Mouse (Mus musculus): Measurements from ENCODE around the gene Ambra1.
A peak's percentile ranks its signal among the peaks of the same experiment; 100 is the strongest.

The Ambra1 gene

DNA sequence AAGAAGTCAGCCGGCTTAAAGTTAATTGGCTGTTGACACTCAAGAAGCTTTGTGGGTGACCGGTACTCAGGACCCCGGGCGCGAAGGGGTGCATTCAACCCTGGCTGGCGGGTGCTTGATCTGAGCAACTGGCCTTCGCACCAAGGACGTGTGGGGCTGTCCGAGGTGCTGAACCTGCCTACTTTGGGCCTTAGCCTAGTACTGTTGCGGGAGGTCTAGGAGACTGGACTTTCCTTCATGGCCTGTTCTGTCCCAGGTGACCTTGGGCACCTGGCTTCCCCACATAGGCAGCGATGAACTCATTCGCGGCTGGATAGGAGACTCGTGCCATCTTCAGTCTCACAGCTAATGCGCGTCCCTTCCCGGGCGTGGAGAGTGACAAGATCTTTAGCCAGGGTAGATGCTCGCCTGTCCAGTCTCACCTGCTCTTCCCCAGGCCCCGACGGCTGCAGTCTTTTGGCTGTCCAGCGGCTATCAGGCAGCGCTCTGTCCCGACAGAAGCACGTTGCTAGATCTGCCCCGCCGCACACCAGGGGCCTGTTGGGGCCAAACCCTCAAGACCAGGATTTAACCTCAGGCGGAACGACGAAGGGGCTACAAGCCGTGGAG, 191.4 kb downstream of the Ambra1 start:
- DNase-seq (ENCODE audit: low spot score), result peak; percentile 45

DNA sequence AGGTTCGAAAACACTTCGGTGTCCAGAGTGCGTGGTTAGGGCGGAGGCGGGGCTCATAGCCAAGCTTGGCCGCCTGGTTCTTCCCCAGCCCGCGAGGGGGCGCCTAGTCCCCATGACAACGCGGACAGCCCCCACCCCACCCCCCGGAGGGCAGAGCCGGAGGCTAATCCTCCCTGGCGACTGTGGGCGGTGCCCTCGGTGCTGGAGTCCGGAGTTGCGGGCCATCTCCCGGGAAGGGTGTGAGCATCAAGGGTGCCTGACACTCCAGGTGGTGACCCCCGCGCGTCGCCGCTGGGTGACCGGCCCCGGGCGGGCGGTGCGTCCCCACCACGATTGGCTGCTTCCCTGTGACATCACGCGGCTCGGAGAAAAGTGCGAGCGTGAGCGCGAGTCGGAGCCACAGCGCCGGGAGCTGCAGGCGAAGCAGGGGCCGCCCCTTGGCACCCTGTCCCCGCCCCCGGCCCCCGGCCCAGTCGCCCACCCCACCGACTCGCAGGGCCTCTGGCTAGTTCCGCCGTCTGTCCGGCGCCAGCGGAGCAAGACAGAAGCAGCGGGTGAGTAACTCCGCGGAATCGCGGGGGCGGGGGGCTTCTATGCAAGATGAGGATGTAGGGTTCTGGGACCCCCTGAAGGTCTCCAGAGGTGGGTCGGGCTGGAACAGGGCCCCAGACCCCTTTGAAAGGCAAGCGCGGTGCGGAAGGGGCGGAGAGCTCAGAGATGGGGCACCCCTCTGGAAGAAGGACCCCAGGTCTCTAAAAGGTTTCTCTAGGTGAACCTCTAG, 192.0 kb downstream of the Ambra1 start:
- no peak for DNase-seq (ENCODE audit: low spot score)

DNA sequence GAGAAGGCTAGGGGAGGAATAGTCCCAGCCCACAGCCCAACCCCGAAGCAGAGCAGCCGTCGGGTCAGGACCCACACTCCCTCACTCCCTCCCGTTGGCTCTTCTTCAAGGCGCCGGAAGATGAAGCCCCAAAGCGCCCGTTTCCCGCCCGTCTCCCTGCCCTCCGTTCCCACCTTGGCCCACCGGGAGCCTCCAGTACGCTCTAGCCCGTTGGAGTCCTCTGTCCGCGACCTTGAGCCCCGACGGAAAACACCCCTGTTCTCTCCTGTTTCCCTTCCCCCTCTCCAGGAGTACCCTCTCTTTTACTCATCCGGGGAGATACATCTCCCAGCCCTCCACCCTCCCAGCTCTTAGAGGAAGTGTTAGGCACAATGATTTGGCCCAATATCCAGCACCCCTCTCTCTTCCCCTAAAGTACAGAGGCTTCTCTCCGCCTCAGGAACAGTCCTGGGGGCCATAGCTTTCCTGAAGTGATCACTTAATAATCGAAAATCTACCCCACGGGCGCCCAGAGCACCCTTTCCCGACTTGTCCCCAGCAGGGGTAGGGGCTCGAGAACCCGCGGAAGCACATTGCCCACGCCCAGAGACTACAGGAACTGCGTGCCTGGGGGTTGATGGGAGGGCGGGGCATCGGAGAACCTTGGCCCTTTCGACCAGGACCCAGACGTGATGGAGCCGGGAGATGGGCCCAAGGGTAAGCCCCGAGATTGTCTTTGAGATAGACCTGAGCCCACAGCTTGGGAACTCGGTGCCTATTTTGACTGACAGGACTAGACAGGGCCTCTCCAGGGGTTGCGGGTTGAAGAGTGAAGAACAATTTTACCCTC, 192.9 kb downstream of the Ambra1 start:
- no peak for DNase-seq (ENCODE audit: low spot score)

DNA sequence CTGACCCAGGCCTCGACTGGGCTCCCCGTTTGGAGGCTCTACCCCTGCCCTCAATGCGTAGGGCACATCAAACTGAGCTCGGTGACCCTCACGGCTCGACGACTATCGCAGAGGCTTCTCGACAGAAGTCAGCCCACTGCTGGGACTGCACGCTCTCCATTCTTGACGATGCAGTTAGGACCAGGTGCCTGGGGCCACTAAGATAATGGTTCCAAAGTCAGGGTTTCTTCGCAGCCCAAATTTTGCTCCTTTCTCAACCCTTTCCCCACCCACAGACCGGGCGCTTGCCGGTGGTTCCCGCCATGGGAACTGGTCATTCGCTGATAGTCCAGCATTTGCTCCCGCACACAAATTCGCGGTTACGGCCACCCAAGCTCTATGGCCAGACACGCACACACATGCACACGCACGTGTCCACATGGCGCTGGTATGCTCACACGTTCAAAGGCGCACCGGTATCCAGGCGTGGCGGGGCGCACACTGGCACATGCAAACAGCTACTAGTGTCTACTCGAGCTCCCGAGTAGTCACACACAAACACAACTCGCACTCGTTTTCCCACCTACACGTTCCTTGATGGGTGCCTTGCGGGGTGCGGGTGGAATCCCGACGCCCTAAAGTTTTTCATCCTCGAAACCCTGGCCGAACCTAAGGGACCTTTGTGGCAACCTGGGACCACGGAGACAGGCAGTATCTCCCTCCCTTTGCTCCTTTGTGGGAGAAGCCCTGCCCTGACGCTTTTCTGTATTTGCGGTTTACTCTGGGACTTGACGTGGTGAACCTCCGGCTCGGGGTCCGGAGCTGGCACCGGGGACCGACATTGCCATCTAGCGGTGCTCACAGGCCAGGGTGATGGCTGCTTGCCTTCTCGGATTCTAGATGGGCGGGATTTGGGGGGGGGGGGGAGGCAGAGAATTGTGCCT, 193.7 kb downstream of the Ambra1 start:
- DNase-seq (ENCODE audit: low spot score), result peak; percentile 67

DNA sequence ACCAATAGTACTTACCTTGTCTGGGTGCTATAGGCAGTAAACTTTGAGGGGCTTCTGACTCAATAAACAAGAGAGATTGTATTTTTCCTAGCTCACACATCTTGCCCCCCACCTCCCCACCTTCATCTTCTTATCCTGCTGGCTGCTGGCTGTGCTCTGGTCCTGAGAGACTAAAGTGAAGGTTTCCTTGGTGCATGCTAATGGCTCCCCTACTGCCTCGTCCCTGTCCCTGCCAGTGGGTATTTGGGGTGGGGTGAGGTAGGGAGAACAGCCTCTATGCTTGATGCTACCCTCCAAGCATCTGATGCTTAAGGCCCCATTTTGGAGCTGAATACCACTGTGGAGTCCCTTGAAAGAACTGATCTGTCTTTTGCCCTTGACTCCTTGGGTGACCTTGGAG, 194.8 kb downstream of the Ambra1 start:
- no peak for DNase-seq (ENCODE audit: low spot score)

DNA sequence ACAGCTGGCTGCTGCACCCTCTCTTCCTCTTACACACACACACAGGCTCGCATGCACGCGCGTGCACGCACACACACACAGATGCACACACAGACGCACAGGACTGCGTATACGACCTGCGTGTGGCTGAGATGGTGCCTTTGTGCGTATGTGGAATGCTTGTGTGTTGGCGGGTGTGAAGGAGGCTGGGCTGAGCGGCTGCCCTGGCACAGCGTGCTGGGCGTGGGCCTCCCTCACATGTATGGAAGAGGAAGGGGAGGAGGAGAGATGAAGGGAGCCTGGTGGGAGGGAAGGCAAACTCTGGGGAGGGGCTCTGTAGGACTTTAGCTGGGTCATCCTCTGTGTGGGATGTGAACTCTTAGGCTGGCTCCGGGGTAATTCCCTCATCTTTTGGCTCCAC, 195.5 kb downstream of the Ambra1 start:
- no peak for DNase-seq (ENCODE audit: low spot score)

DNA sequence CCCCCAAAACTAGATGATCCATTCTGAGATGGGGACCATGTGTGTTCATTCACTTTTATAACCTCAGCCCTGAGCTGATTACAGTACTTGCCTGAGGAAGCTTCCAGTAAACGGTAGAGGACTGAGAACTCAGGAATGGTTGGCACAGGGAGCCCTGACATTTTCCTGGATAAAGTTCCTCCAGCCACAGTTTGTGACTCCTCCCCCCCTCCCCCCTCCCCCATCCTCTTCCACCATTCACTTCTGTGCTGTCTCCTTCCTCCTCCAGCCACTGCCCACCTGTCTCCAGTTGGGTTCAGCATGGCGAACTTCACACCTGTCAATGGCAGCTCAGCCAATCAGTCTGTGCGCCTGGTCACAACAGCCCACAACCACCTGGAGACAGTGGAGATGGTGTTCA, 197.0 kb downstream of the Ambra1 start, which contains the start of gene Chrm4:
Gene Chrm4 (plus strand): TSS at position 301 of the 400 bp plus-strand sequence.
- no peak for DNase-seq (ENCODE audit: low spot score)

DNA sequence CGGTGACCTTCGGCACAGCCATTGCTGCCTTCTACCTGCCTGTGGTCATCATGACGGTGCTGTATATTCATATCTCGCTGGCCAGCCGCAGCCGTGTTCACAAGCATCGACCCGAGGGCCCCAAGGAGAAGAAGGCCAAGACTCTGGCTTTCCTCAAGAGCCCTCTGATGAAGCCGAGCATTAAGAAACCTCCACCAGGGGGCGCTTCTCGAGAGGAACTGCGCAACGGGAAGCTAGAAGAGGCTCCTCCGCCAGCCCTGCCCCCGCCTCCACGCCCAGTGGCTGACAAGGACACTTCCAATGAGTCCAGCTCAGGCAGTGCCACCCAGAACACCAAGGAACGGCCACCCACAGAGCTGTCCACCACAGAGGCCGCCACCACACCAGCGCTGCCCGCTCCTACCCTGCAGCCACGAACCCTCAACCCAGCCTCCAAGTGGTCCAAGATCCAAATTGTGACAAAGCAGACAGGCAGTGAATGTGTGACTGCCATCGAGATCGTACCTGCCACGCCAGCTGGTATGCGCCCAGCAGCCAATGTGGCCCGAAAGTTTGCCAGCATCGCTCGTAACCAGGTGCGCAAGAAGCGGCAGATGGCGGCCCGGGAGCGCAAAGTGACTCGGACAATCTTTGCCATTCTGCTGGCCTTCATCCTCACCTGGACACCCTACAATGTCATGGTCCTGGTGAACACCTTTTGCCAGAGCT, 198.0 kb downstream of the Ambra1 start:
- no peak for DNase-seq (ENCODE audit: low spot score)

DNA sequence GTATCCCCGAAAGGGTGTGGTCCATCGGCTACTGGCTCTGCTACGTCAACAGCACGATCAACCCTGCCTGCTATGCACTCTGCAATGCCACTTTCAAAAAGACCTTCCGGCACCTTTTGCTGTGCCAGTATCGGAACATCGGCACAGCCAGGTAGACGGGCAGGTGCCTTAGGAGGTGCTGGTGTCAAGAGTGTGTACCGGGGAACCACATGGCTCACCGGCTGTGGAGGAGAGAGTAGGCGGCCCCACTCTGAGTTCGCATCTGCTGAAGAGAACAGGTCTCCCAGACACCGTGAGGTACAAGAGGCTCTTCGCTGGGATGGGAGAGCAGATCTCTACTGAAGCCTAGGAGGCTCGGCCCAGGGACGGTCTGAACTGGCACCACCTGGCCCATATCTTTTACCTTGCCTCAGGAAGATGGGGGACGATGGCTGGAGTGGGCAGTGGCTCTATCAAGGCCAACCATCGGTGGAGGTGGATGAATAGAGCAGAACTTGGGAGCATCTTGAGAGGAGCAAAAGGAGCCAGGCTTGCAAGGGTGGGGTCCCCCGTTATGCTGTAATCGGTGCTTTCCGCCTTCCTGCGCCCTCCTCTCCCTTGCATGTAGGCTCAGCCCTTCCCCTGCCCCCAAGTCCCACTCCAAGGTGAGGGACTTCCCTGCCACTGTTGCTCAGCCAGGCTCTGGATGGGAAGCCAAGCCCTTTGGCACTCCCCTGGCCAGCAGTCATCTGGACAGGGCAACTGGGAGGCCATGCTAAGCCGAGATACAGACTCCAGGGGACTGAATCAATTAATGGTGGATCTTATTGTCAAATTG, 198.8 kb downstream of the Ambra1 start:
- DNase-seq (ENCODE audit: low spot score), result no peak

DNA sequence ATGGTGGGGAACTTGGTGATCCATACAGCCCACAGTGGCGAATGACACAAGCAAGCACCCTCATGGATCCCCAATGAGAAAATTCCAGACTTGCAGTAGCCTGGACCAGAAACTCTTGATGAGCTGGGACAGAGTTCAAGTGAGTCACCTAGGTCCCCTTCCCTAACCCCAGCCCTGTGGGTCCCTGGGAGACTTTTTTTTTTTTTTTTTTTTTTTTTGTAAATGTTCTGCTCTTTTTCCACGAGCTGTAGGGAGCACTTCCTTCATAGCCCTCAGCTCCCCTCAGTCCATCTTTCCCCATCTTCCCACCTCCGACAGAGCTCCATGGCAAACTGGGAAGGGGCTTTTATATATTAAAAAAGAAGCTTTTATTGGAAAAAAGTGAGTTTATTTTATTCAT, 199.5 kb downstream of the Ambra1 start:
- DNase-seq (ENCODE audit: low spot score), result no peak

DNA sequence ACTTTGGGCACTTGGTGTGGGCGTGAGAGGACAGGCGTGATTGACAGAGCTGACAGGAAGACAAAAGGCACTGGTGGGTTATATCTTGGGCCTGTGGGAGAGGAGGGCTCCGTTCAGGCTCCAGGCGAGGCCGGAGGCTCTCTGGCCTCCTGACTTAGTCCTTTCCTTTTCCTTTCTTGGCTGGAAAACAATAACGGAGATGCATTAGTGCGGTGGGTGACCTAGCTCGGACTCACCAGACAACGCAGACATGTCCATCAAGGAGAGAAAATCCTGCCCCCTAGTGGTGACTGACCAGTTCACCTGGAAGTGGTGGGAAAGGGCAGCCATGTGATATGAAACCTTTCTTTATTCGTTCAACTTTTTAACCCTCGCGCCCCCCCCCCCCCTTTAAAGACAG, 200.0 kb downstream of the Ambra1 start:
- peak; percentile 46 for DNase-seq (ENCODE audit: low spot score)

DNA sequence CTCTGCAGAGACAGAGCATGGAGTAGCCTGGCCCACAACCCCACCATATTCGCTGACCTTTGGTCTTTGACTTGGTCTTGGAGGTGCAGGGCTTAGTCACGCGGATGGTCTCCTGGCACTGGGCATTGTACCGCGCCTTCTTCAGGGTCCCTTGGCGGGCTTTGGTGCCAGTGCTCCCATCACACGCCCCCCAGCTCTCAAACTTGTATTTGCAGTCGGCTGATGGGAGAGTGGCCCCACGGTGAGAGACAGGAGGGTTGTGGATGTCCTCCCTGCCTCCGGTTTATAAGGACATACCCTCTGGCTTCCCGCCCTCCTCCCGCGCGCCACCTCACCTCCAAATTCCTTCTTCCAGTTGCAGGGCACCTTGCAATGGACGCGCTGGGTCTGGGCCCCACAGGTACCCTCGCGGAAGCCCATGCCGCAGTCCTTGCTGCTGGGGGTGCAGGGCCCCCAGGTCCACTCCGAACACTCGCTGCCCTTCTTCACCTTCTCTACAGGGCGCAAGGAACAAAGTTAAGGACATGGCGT, 200.9 kb downstream of the Ambra1 start:
- no peak for DNase-seq (ENCODE audit: low spot score)

DNA sequence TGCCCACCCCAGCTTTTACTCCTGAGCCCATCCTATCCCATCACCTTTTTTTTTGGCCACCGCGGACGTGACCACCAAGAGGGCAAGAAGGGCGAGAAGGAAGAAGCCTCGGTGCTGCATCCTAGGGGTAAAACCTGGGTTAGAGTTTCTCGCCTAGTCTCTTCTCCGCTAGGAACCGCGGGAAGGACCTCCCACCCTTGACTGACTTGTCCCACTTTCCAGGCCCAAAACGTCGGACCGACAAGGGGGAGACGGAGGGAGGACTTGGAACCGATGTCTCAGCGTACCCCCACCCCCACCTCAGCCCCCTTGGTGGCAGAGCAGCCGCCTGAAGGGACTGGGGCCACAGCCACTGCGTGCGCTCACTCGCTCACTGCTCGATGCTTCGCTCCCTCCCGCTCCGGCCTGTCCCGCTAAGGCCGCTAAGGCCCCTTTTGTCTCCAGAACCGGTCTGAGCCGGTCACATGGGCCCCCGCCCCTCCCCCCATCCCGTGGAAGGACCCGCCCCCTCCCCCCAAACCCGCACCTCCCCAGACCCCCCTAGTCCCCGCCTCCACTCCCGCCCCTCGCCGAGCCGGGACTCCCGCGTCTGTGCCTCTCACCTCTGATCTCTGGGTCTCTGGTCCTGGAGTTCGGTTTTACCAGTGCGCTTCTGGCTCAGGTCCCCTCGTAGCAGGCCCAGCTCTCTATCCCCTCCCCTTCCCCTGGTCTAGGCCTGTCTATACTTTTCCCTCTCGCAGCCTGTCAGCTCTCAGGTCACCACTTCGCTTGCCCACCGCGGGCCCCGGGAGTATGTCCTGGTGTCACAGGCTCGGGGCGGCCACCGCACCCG, 201.6 kb downstream of the Ambra1 start:
- no peak for DNase-seq (ENCODE audit: low spot score)

DNA sequence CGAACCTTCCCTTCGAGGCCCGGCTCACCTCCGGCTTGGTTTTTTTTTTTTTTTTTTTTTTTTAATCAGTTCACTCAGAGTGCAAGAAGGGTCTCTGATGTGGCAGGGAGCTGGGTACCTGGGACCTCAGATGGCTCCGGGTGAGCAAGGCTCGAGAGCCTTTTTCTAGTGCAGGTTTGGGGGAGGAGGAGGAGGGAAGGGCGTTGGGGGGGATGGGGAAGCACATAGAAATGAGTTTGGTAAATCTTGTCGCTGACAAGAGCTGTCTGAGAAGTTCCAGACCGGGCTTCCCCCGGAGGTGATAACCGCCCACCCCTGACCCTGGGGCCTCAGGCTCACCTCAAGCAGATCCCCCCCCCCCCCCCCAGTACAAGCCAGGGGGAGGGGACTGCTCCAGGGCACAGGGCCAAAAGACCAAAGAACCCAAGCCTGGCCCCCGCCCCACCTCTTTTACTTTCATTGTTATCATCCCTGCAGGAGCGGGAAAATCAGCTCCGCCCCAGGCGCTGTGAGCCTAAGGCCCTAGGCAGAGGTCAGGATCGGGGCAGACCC, 202.3 kb downstream of the Ambra1 start, which contains the start of gene Mdk:
Gene Mdk (minus strand): TSS at position 138 of the 552 bp plus-strand sequence.
- no peak for DNase-seq (ENCODE audit: low spot score)

DNA sequence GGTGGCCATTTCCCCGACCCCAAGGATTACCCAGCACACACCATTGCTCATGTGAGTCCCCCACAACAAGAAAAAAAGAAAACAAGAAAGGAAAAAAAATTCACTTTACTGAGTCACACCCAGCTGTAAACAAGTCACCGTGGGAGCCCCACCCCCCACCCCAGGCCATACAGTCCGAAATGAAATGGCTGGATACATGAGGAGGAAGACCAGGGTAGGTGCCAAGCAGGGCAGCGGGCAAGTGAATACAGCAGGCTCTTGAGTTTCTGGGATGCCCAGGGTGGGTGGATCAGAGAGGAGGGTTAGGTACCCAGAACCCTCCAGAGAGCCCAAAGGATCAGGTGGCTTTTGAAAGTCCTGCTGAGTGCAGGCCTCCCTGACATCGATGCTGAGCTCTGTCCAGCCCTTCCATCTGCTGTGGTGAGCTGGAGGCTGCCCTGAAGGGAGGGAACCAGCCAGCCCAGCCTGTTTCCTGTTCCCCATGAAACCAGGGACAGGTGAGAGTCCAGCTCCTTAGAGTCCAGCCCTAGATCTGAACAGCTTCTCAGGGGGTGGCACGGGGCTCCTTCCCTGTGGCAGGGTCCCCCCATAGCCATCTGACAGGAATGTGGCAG, 202.9 kb downstream of the Ambra1 start:
- no peak for DNase-seq (ENCODE audit: low spot score)

DNA sequence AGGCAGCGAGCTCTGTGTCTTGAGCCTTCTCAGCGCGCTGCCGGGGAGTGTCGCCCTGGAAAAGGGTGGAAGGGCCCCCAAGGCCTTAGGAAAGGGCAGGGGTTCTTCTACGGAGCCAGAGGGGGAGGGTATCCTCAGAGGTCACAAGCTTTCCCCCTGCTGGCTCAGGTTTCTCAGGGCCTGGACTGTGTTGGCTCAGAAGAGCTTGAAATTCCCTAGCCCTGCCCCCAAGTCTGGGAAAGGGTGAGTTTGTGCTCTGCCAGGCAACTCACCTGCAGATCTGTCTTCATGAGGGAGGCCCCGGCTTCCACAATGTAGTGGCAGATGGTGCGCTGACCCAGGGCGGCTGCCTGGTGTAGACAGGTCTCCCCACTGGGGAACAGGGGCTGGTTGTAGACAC, 203.5 kb downstream of the Ambra1 start:
- no peak for DNase-seq (ENCODE audit: low spot score)

DNA sequence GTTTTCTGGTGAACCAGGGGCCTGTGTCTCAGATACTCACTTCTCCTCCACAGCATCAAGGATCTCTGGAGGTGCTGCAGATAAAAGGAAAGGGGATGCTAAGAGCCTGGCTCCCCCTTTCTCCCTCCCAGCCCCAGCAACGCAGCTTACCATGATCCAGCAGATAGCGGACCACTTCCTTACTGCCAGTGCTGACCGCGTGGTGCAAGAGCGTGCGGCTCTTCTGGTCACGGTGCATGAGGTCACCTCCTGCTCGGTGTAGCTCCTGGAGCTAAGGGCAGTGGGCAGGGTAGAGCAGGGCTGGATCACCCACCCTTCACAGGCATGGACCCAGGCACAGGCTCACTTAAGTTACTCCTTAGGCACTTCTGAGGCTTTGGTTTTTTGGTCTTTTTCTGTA, 204.1 kb downstream of the Ambra1 start:
- DNase-seq (ENCODE audit: low spot score), result no peak

DNA sequence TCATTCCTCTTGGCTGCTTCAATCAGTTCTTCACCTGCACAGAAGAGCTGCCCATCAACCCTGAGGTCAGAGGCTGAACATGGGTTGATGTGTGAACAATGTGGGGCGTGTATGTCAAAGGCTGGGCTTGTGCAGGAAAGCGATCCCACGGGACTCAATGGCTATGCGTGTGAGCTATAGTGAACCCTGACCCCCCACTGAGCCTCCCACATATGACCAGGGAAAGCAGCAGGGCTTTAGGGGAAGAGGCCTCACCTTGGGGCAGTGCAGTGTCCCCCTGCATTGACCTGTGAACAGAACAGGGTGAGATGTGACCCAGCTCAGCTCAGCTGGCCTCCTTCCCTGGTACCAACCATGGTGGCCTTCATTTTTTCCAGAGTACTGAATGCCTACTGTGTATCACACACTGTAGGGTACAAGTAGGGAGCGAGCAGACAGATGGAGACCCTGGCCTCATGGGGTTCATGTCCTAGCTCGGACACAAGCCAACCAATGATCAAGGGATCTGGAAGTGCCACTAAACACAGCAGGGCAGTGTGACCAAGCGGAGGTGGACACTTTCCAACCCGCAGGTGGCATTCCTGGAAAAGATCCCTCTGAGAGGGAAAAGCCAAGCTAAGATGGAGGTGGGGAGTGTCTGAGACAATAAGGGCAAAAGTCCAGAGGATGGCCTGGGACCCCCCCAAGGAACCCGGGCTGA, 205.0 kb downstream of the Ambra1 start:
- DNase-seq (ENCODE audit: low spot score), result no peak
